Mouse (Mus musculus): ENCODE results near the gene Calml3. TPM values are rescaled to one million over a fixed set of nuclear protein-coding genes. Genes with fewer than 3 reads are reported as not detected.

Gene Calml3
- polyA plus RNA-seq, 1 experiment: 4.9 TPM

DNA sequence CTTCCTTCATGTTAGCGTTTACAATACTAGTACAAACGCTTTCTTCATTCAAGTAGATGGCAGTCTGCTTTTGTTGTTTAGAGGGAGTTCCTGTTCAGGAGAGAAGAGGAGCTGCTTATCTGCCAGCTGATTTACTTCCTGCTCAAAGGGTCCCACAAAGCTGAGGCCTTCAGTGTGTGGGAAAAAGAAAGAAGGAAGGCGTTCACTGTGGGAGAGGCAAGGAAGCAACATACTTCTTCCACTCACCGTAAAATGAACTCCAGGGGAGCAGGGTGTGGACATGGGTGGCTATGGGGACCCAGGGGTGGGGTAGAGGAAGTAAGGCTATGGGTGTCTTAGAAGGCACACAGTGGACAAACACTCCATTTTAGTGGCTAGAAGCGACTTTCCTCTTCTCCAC is 1.5 kb upstream of the Calml3 start:
- 34% methylated on average over 5 of the region's 5 CpGs for WGBS
- no peak overlapping the region for H3K27ac ChIP-seq (ENCODE audit: control insufficient read depth, insufficient read depth, low read length)

DNA sequence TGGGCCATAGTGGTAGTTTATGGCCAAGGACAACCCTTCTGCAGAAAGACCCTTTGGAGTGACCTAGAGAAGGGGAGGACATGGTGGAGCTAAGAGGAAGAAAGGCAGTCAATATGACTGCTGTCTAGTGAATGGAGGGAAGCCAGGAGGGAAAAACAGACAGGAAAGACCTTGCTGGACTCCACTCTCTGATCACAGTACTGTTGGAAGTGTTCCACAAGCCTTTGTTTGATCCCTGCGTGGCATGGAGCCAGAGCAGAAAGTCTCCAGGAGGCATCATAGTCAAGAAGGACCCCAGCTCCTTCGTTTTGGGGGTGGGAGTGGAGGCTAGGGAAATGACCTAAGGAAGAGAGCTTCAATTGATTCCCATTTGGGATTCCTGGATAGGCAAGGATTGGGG is 1.0 kb upstream of the Calml3 start:
- DNase-seq: no peak
- no peak overlapping the region for H3K27ac ChIP-seq (ENCODE audit: control insufficient read depth, insufficient read depth, low read length)
- H3K4me1 ChIP-seq (replicated peaks; ENCODE audit: control insufficient read depth, insufficient read depth, low read length): no peaks in the 10 kb centered on the region
- H3K27me3 ChIP-seq (ENCODE audit: control insufficient read depth, insufficient read depth, low read length): no peaks in the 10 kb centered on the region
- H3K36me3 ChIP-seq (ENCODE audit: control insufficient read depth, insufficient read depth, low read length): no peaks in the 10 kb centered on the region
- H3K4me3 ChIP-seq (ENCODE audit: control insufficient read depth, insufficient read depth, low read length): no peak overlapping the region
- TF ChIP-seq CTCF (IDR thresholded peaks at IDR 0.05; ENCODE audit: borderline replicate concordance, control insufficient read depth, extremely low read depth, insufficient read depth, low read length, poor library complexity) (no peak), POLR2A (IDR thresholded peaks at IDR 0.05; ENCODE audit: control insufficient read depth, extremely low read depth, insufficient read depth, low read length, poor library complexity) (no peak)
- WGBS: 89% methylated on average over 2 of the region's 2 CpGs

More for the DNA sequence above, 1.5 kb upstream of the Calml3 start:
- H3K27me3 ChIP-seq (ENCODE audit: control insufficient read depth, insufficient read depth, low read length): no peaks in the 10 kb centered on the region
- no peaks in the 10 kb centered on the region for H3K36me3 ChIP-seq (ENCODE audit: control insufficient read depth, insufficient read depth, low read length)
- no peak for TF ChIP-seq CTCF (IDR thresholded peaks at IDR 0.05; ENCODE audit: borderline replicate concordance, control insufficient read depth, extremely low read depth, insufficient read depth, low read length, poor library complexity)
- TF ChIP-seq POLR2A (IDR thresholded peaks at IDR 0.05; ENCODE audit: control insufficient read depth, extremely low read depth, insufficient read depth, low read length, poor library complexity): no peak
- H3K4me1 ChIP-seq (replicated peaks; ENCODE audit: control insufficient read depth, insufficient read depth, low read length): no peaks in the 10 kb centered on the region
- DNase-seq: no peak
- H3K4me3 ChIP-seq (ENCODE audit: control insufficient read depth, insufficient read depth, low read length): no peak overlapping the region

DNA sequence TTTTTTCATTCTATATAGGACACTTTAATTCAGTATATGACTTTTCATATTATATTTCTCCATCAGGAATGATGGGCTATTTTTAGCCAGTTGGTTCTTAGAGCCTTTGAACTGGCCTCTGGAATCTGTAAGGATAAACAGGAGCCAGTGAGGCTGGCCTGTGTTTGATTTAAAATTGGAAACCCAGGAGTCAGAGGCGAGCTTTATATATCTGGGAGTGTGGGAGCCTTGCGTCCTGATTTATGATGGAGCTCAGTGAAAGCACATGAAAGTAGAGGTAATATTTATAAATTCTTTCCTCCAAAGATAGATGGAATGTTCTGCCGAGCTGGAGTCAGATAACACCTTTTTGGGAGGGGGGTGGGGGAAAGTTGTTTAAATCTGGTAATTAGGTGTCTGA is 4.7 kb downstream of the Calml3 start:
- Histone ChIP-seq H3K27ac (ENCODE audit: control insufficient read depth, insufficient read depth, low read length) (no peak overlapping the region), H3K36me3 (ENCODE audit: control insufficient read depth, insufficient read depth, low read length) (no peaks in the 10 kb centered on the region), H3K4me1 (replicated peaks; ENCODE audit: control insufficient read depth, insufficient read depth, low read length) (no peaks in the 10 kb centered on the region), H3K4me3 (ENCODE audit: control insufficient read depth, insufficient read depth, low read length) (no peak overlapping the region), H3K27me3 (ENCODE audit: control insufficient read depth, insufficient read depth, low read length) (no peaks in the 10 kb centered on the region)
- TF ChIP-seq POLR2A (IDR thresholded peaks at IDR 0.05; ENCODE audit: control insufficient read depth, extremely low read depth, insufficient read depth, low read length, poor library complexity): no peak
- no peak for TF ChIP-seq CTCF (IDR thresholded peaks at IDR 0.05; ENCODE audit: borderline replicate concordance, control insufficient read depth, extremely low read depth, insufficient read depth, low read length, poor library complexity)
- no peak for DNase-seq
- WGBS: 95% methylated on average over 3 of the region's 3 CpGs

DNA sequence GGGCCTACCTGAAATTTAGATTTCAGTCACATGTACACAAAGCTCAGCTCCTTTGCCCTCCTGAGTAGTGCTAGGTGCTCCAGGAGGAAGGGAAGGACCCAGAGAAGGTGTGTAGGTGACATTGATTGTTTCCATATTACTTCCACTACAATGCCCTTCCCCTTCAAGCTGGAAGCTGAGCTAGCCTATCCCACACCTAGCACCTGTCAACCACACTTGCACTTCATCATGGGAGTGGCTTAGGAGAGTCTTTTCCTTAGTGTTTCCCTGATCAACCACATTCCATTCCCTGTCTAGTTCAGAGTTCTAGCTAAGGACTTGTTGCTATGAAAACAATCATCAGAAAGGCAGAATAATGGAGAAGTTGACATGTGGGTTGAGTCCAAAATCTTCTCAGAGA is 5.4 kb downstream of the Calml3 start:
- Histone ChIP-seq H3K27ac (ENCODE audit: control insufficient read depth, insufficient read depth, low read length) (no peak overlapping the region), H3K4me3 (ENCODE audit: control insufficient read depth, insufficient read depth, low read length) (no peak overlapping the region), H3K4me1 (replicated peaks; ENCODE audit: control insufficient read depth, insufficient read depth, low read length) (no peaks in the 10 kb centered on the region), H3K27me3 (ENCODE audit: control insufficient read depth, insufficient read depth, low read length) (no peaks in the 10 kb centered on the region), H3K36me3 (ENCODE audit: control insufficient read depth, insufficient read depth, low read length) (no peaks in the 10 kb centered on the region)
- no peak for TF ChIP-seq CTCF (IDR thresholded peaks at IDR 0.05; ENCODE audit: borderline replicate concordance, control insufficient read depth, extremely low read depth, insufficient read depth, low read length, poor library complexity)
- TF ChIP-seq POLR2A (IDR thresholded peaks at IDR 0.05; ENCODE audit: control insufficient read depth, extremely low read depth, insufficient read depth, low read length, poor library complexity): no peak
- DNase-seq: no peak

DNA sequence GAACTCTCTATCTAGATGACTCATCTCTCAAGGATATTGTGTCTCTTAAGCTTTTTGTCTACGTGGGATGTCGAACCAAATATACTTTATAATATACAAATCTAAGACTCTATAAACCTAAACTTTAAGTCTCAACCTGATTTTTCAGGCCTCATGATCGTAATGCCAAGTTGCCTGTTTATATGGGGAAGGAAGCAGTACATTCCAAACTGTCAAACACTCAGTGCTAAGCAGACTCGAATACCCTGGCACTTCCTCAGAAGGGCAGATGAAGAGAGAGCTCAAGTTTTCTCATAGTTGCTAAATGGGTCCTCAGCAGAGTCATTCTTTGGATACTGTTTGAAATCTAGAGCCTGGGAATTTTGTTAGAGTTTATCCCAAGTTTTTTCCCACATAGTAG is 7.5 kb downstream of the Calml3 start:
- Histone ChIP-seq H3K4me1 (replicated peaks; ENCODE audit: control insufficient read depth, insufficient read depth, low read length) (no peaks in the 10 kb centered on the region), H3K4me3 (ENCODE audit: control insufficient read depth, insufficient read depth, low read length) (no peak overlapping the region), H3K27me3 (ENCODE audit: control insufficient read depth, insufficient read depth, low read length) (no peaks in the 10 kb centered on the region), H3K36me3 (ENCODE audit: control insufficient read depth, insufficient read depth, low read length) (no peaks in the 10 kb centered on the region), H3K27ac (ENCODE audit: control insufficient read depth, insufficient read depth, low read length) (no peak overlapping the region)
- no peak for DNase-seq
- no peak for TF ChIP-seq CTCF (IDR thresholded peaks at IDR 0.05; ENCODE audit: borderline replicate concordance, control insufficient read depth, extremely low read depth, insufficient read depth, low read length, poor library complexity)
- no peak for TF ChIP-seq POLR2A (IDR thresholded peaks at IDR 0.05; ENCODE audit: control insufficient read depth, extremely low read depth, insufficient read depth, low read length, poor library complexity)
- WGBS: 73% methylated on average over 4 of the region's 4 CpGs

DNA sequence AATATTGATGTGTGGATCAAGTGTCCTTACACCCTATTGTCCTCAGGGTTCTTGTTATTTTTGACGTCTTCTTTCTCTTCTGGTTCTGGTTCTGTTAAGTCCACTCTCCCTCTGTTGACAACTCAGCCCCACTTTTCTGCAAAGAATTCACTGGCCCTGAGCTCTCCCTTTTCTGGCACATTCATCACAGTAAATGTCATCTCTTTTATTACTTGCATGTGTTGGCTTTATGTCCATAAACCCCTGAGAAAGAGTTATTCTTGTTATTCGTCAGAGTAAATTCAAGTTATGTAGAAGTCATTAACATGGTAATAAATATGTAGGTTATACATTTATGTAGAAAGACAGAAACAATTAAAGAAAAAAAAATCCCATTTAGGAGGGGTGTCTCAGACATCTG is 14.6 kb downstream of the Calml3 start:
- Histone ChIP-seq H3K4me3 (ENCODE audit: control insufficient read depth, insufficient read depth, low read length) (no peak overlapping the region), H3K27ac (ENCODE audit: control insufficient read depth, insufficient read depth, low read length) (no peak overlapping the region), H3K36me3 (ENCODE audit: control insufficient read depth, insufficient read depth, low read length) (no peaks in the 10 kb centered on the region), H3K27me3 (ENCODE audit: control insufficient read depth, insufficient read depth, low read length) (no peaks in the 10 kb centered on the region), H3K4me1 (replicated peaks; ENCODE audit: control insufficient read depth, insufficient read depth, low read length) (no peaks in the 10 kb centered on the region)
- TF ChIP-seq POLR2A (IDR thresholded peaks at IDR 0.05; ENCODE audit: control insufficient read depth, extremely low read depth, insufficient read depth, low read length, poor library complexity) (no peak), CTCF (IDR thresholded peaks at IDR 0.05; ENCODE audit: borderline replicate concordance, control insufficient read depth, extremely low read depth, insufficient read depth, low read length, poor library complexity) (no peak)
- no peak for DNase-seq
- WGBS: 90% methylated on average over 2 of the region's 2 CpGs

DNA sequence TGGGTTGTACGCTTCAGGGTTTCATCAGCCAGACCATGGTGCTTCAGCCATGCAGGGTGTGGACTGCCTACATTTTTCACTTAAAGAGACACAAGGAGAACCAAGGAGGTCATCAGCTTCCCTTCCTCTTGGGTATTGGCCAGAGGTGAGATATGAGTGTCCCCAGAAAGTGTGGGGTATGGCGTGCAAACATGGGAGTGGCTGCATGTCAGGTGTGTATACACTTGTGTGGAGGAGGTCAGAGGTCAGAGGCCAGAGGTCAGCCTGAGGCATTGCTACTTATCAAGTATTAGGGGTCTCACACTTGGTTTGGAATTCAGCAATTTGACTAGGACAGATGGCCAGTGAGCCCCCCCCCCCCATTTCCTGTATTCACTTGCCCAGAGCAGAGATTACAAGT is 15.5 kb downstream of the Calml3 start:
- Histone ChIP-seq H3K27me3 (ENCODE audit: control insufficient read depth, insufficient read depth, low read length) (no peaks in the 10 kb centered on the region), H3K4me3 (ENCODE audit: control insufficient read depth, insufficient read depth, low read length) (no peak overlapping the region), H3K36me3 (ENCODE audit: control insufficient read depth, insufficient read depth, low read length) (no peaks in the 10 kb centered on the region), H3K4me1 (replicated peaks; ENCODE audit: control insufficient read depth, insufficient read depth, low read length) (no peaks in the 10 kb centered on the region), H3K27ac (ENCODE audit: control insufficient read depth, insufficient read depth, low read length) (no peak overlapping the region)
- no peak for TF ChIP-seq CTCF (IDR thresholded peaks at IDR 0.05; ENCODE audit: borderline replicate concordance, control insufficient read depth, extremely low read depth, insufficient read depth, low read length, poor library complexity)
- TF ChIP-seq POLR2A (IDR thresholded peaks at IDR 0.05; ENCODE audit: control insufficient read depth, extremely low read depth, insufficient read depth, low read length, poor library complexity): no peak
- WGBS: 100% methylated on average over 2 of the region's 2 CpGs
- no peak for DNase-seq
